Mouse (Mus musculus) forebrain, embryonic 10.5 days (tissue): ENCODE measurements at regions not wholly inside any gene's neighbourhood (a gene's known extent, or its start where the extent isn't known, plus 50 kb on each side); places are given as distances from the start of the nearest gene placed in this dataset.
A peak's percentile ranks its signal among the peaks of the same experiment; 100 is the strongest.

Experiments used
- DNase-seq: peaks from one replicate; pipeline ENCODE4 v3.0.0-alpha.2; 2017; ENCODE audit warnings: low spot score; ENCODE audit errors: extremely low spot score
- H3K27ac ChIP-seq: fragments of 300-500 bp; sonication (generic); 2 replicates; pipeline ENCODE4 v1.5.1; 2016; ENCODE audit warnings: mild to moderate bottlenecking
- H3K27me3 ChIP-seq: fragments of 300-500 bp; sonication (generic); 2 replicates; pipeline ENCODE4 v1.6.1; 2016; ENCODE audit warnings: mild to moderate bottlenecking; ENCODE audit not compliant: poor library complexity, severe bottlenecking
- H3K36me3 ChIP-seq: fragments of 300-500 bp; sonication (generic); replicated peaks from 2 replicates; pipeline ENCODE4 v1.6.1; 2016; ENCODE audit warnings: mild to moderate bottlenecking, moderate library complexity
- H3K4me1 ChIP-seq: fragments of 300-500 bp; sonication (generic); 2 replicates; pipeline ENCODE4 v1.6.1; 2016
- H3K4me3 ChIP-seq: fragments of 300-500 bp; sonication (generic); 2 replicates; pipeline ENCODE4 v1.5.1; 2016; ENCODE audit warnings: mild to moderate bottlenecking, moderate library complexity
- H3K9me3 ChIP-seq: fragments of 300-500 bp; sonication (generic); 2 replicates; pipeline ENCODE4 v1.6.1; 2016; ENCODE audit warnings: mild to moderate bottlenecking, moderate library complexity
- WGBS: fragments of 180-500 bp; shearing (Covaris S2); methylation state at CpG from one replicate; pipeline ENCODE4 v1.1.7; 2016; 5-methylcytosine and 5-hydroxymethylcytosine counted together

DNA sequence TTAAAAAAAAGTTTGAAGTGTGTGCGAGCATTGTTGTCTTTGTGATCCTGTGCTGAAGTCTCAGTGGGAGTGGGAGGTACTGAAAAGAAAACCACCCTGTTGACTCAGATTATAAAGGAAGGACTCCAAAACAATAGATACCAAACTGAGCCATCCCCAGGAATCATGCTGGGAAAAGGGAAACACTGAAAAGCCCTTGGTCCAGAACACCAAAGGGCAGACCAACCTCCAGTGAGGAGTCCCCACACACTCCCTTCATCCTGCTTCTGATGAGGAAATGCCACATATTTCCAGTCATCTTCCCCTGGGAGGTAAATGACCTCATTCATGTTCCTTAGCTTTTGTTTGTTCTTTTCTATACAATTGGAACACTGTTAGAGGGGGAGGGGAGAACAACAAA, 502.9 kb downstream of the Epm2a start:
- Histone ChIP-seq H3K4me1 (peaks cover 5% of the 10 kb centered on the region), H3K36me3 (no peaks in the 10 kb centered on the region), H3K27me3 (no peaks in the 10 kb centered on the region), H3K9me3 (no peaks in the 10 kb centered on the region), H3K4me3 (no peak overlapping the region), H3K27ac (no peak overlapping the region)
- no peak for DNase-seq
- WGBS: 50% methylated on average over 1 of the region's 1 CpGs

DNA sequence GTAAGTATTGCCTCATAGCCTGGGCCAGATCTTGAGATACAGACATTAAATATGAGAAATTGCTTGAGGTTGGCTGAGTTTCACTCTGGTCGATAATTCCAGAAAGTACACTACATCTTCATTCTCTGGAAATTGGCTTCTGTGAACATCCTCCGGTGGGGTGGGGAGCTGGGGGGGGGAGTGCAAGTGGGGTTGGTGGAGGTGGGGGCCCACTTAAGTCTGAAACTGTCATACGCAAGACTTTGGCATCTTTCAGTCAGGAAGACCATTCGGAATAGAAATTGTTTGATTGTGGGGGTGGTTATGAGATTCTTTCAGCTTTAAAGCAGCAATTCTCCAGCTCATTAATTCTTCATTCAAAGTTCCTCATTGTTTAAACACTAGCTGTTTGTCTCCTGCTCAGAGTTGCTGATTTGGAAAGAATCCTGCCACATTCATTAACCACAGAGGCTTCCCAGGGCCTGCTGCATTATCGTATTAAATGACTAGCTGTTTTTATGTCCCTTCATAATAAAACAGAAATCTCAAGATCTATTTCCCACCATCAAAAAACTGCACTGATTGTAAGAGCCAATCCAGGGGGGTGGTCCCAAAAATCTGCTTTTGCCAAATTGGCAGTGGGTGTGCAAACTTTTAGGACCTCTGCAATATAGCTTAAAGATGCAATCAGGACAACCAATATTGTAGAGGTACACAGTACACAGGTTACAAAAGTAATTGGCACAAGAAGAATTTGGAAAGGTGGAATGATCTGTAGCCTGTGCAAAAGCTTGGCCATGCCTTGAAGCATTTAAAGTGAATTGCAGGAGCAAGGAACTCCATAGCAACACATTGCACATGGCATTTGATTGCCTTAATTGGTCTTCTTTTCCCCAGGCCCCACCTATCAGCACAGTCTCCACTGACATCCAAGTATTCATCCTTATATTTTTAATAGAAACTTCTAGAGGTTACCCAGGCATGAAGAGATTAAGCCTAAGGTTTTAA, 532.2 kb downstream of the Epm2a start:
- Histone ChIP-seq H3K4me1 (peaks cover 26% of the 10 kb centered on the region), H3K36me3 (no peaks in the 10 kb centered on the region), H3K9me3 (no peaks in the 10 kb centered on the region), H3K27ac (peak overlapping the region; percentile 67; the same call in 1 of the 2 replicates), H3K27me3 (no peaks in the 10 kb centered on the region), H3K4me3 (no peak overlapping the region)
- no peak for DNase-seq
- WGBS: 40% methylated on average over 5 of the region's 5 CpGs

DNA sequence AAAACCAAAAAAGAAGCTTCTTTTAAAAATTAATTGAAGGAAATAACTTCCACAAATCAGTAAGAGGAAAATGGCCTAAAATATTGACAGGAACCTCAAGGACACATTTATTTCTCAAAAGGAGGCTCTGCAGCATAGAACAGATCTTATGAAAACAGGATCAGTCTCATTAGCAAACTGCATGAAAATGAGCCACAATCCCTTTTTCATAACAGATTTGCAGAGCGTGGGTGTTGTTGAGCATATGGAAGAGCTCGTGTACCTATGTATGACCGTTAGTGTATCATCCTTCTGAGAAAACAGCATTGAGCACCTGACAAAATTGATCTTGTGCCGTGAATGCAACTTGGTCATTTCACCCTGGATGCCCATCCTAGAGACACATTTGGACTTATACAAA, 543.0 kb downstream of the Epm2a start:
- no peaks in the 10 kb centered on the region for H3K27me3 ChIP-seq
- H3K9me3 ChIP-seq: no peaks in the 10 kb centered on the region
- no peak overlapping the region for H3K4me3 ChIP-seq
- 96% methylated on average over 4 of the region's 4 CpGs for WGBS
- no peaks in the 10 kb centered on the region for H3K4me1 ChIP-seq
- H3K27ac ChIP-seq: no peak overlapping the region
- no peak for DNase-seq
- H3K36me3 ChIP-seq: no peaks in the 10 kb centered on the region

DNA sequence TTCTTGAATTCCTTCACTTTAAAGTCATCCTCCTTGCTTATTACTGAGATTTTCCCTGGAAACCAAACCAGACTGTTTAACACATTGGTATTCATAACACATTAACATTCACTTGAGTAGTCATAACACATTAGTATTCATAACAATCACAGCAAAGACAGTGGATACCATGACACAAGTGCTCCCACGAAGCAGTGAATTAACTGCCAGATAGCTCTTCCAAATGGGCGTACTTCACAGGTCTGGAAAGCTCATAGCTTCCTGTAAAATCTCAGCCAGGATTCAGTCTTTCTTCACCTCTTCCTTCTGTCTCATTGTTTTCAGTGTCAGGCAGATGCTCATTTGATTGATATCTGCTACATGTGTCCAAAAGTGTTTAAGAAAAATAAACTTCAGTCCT, 545.7 kb downstream of the Epm2a start:
- DNase-seq: no peak
- Histone ChIP-seq H3K36me3 (no peaks in the 10 kb centered on the region), H3K9me3 (no peaks in the 10 kb centered on the region), H3K27ac (no peak overlapping the region), H3K4me3 (no peak overlapping the region), H3K27me3 (no peaks in the 10 kb centered on the region), H3K4me1 (no peaks in the 10 kb centered on the region)
- 86% methylated on average over 2 of the region's 2 CpGs for WGBS

DNA sequence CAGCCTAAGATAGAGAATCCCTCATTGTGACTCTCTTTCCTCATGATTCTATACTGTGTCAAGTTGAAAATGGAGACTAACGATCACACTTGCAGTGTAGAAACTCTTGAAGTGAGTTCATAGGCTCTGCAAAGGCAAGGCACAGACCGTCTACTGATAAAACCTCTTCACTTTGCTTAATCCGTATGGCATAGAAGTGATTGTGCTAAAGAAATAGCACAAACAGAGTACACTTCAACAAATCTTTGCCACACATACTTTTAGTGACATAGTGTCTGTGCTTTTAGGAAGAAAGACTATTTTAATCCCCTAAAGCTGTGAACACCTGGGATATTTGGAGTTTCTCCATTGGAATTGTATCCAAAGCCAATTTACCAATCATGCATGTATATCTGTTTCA, 578.9 kb downstream of the Epm2a start:
- no peak overlapping the region for H3K27ac ChIP-seq
- no peak for DNase-seq
- WGBS: 91% methylated on average over 3 of the region's 3 CpGs

DNA sequence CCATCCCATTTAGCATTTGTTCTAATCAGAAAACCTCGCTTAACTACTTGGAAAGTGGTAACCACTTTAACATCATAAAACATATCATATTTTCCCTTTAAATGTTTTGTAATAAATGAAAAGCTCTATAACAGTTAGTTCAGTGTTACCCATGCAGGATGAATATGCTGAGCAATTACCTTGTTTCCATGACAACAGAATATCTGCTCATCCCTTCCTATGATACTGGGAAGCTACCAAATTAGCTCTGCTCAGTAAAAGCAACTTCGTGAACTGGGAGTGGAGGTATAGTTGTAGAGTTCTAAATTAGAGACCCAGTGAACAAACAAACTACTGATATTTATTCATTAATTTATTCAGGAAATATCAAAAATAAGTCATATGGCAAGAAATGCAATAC, 595.0 kb downstream of the Epm2a start:
- H3K36me3 ChIP-seq: no peaks in the 10 kb centered on the region
- WGBS: 89% methylated on average over 2 of the region's 2 CpGs

More for the DNA sequence above, 578.9 kb downstream of the Epm2a start:
- Histone ChIP-seq H3K27me3 (no peaks in the 10 kb centered on the region), H3K4me3 (no peak overlapping the region), H3K4me1 (no peaks in the 10 kb centered on the region), H3K36me3 (no peaks in the 10 kb centered on the region), H3K9me3 (no peaks in the 10 kb centered on the region)

DNA sequence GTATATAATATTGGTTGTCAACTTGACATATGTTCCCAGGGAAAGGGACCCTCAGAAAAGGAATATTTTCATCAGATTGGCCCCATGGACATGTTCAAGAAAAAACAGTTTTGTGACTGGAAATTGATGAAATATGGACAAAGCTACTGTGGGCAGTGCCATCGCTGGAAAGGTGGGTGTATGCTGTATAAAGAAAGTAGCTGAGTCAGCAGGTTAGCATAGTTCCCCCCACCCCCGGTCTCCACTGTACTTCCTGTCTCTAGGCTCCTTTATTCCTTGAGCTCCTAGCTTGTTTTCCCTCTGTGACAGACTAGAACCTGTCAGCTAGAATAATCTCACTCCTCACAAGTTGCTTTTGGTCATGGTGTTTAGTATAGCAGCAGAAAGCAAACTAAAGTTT, 599.6 kb downstream of the Epm2a start:
- Histone ChIP-seq H3K9me3 (no peaks in the 10 kb centered on the region), H3K27ac (no peak overlapping the region), H3K4me3 (no peak overlapping the region), H3K36me3 (no peaks in the 10 kb centered on the region), H3K4me1 (no peaks in the 10 kb centered on the region), H3K27me3 (no peaks in the 10 kb centered on the region)
- no peak for DNase-seq
- 86% methylated on average over 2 of the region's 2 CpGs for WGBS

More for the DNA sequence above, 595.0 kb downstream of the Epm2a start:
- Histone ChIP-seq H3K4me3 (no peak overlapping the region), H3K4me1 (no peaks in the 10 kb centered on the region), H3K27ac (no peak overlapping the region), H3K27me3 (no peaks in the 10 kb centered on the region), H3K9me3 (no peaks in the 10 kb centered on the region)
- DNase-seq: no peak

DNA sequence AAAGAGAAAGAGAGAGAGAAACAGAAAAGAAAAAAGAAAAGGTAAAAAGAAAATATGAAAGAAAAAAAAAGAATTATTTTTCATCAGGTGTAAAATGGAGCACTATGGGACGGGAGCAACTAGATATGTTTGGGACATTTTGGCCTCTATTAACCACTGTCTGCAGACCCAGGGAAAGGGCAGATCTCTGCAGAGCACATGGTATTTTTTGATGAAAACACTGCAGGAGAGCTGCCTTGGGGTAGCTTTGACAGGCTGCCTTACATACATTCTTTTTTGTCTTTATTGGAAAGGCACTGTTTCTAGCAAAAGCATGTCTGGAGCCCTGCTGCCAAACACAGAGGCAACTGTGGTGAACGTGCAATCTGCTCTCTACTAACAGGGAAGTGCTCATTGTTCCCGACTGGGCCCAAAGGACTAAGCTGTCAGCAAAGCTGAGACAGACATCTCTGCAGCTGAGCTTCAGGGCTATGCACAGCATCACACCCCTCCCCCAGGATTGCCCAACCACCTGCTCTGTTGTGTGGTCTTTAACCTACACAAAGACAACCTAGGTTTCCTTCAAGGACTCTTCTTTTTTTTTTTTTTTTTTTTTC, 617.2 kb downstream of the Epm2a start:
- no peak overlapping the region for H3K27ac ChIP-seq
- H3K36me3 ChIP-seq: no peaks in the 10 kb centered on the region
- H3K27me3 ChIP-seq: no peaks in the 10 kb centered on the region
- H3K4me1 ChIP-seq: peaks cover 4% of the 10 kb centered on the region; the same call in 1 of the 2 replicates
- 36% methylated on average over 3 of the region's 3 CpGs for WGBS
- peaks cover 6% of the 10 kb centered on the region; the same call in 1 of the 2 replicates for H3K9me3 ChIP-seq
- no peak overlapping the region for H3K4me3 ChIP-seq
- DNase-seq: peak; percentile 18

DNA sequence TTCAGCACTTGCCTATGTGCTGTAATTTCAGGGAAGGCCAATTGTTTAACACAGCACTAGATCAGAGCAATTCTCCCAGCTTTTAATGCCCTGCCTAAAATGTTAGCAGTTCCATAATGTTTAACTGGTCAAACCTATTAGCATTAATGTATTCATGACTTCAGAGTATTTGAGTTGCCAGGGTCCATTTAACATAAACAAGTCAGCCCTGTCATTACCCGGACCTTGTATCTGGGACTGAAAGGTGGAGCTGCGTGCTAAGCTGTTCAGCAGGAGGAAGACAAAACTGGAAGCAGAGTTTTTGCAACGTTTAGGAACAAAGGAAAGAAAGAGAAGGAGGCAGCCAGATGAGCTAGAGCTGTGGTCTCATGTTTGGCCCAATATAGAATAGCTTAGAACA, 661.8 kb downstream of the Epm2a start:
- Histone ChIP-seq H3K36me3 (no peaks in the 10 kb centered on the region), H3K9me3 (no peaks in the 10 kb centered on the region), H3K4me1 (no peaks in the 10 kb centered on the region), H3K27me3 (no peaks in the 10 kb centered on the region), H3K27ac (no peak overlapping the region), H3K4me3 (no peak overlapping the region)
- DNase-seq: no peak
- WGBS: 60% methylated on average over 3 of the region's 3 CpGs

DNA sequence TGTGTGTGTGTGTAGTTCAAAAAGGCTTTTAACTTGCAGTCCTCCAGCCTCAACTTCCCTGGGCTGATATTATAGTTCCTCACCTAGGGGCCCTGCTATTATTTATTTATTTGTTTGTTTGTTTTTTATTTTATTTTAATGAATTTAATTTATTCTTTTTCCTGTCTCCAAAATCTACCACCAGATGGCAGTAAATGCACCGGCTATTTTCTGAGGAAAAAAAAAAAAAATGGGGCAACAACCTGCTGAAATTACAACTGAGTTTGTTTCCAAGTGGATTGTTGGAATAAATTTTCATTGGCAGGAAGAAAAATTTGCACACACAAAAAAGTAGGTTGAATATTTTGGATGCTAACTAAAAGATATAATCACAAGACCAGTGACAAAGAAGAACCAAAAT, 662.7 kb downstream of the Epm2a start:
- DNase-seq: no peak
- Histone ChIP-seq H3K27ac (no peak overlapping the region), H3K4me1 (no peaks in the 10 kb centered on the region), H3K4me3 (no peak overlapping the region), H3K9me3 (no peaks in the 10 kb centered on the region), H3K36me3 (no peaks in the 10 kb centered on the region), H3K27me3 (no peaks in the 10 kb centered on the region)
- 39% methylated on average over 1 of the region's 1 CpGs for WGBS

DNA sequence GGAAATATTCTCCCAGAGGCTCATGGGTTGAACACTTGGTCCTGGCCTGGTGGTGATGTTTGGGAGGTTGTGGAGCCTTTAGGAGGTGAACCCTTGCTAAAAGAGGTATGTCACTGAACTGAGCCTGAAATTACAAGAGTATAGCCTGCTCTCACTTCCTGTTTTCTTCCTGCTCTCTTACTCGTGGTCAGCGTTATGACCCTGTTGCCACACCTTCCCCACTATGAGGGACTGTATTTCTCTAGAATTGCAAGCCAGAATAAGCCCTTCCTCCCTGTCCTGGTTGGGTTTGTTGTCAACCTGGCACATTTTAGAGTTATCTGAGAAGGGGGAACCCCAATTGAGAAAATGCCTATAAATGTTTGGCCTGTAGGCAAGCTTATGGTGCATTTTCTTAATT, 674.1 kb downstream of the Epm2a start:
- Histone ChIP-seq H3K4me1 (peaks cover 8% of the 10 kb centered on the region; the same call in 1 of the 2 replicates), H3K9me3 (no peaks in the 10 kb centered on the region), H3K27me3 (no peaks in the 10 kb centered on the region), H3K27ac (no peak overlapping the region), H3K36me3 (no peaks in the 10 kb centered on the region), H3K4me3 (no peak overlapping the region)
- 76% methylated on average over 2 of the region's 2 CpGs for WGBS
- no peak for DNase-seq

DNA sequence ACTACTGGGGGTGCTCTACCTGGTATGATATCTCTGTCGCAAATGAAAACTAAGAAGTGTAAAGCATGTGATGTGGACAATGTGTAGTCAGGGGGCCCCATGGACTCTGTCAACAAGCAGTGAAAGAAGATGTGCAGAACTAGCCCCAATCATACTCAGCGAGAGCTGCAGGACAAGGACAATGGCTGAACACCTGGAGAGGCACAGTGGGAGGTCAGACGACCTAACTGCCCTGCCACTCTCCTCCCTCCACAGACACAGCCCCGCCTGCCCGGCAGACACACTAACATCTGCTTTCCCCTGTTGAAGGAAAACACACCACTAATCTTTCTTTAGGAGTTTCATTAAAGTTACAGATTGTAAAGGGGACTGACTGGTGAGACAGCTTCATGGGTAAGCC, 675.1 kb downstream of the Epm2a start:
- no peak overlapping the region for H3K4me3 ChIP-seq
- WGBS: 22% methylated on average over 5 of the region's 5 CpGs
- no peak for DNase-seq
- H3K36me3 ChIP-seq: no peaks in the 10 kb centered on the region
- H3K27ac ChIP-seq: no peak overlapping the region
- H3K27me3 ChIP-seq: no peaks in the 10 kb centered on the region
- H3K4me1 ChIP-seq: peaks cover 8% of the 10 kb centered on the region; the same call in 1 of the 2 replicates
- no peaks in the 10 kb centered on the region for H3K9me3 ChIP-seq

DNA sequence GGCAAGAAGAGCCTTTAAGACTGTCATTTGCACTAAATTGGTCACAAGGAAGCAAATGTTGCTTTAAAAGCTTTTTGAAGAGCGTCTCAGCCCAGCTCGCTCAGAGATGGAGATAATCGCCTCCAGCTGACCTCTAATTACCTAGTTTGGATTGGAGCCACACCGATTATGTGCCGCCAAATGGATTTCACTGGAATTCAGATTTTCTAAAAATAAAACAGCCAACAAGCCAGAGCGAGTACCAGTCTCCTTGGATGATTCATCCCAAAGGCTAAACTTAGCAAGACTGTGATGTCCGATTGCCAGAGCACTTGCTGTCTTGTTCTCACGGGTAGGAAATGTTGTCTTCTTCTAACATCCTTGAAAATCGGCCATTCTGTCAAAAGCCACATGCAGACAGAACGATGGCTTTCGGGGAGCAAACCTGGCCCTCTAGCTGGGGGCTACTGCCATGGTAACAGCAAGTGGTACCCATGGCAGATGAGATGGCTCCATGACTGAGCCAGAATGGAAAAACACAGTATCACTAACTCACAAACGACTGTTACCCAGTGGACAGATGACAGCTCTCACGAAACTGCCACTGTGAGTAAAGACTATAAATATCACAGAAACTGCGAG, 676.1 kb downstream of the Epm2a start:
- 67% methylated on average over 14 of the region's 14 CpGs for WGBS
- no peaks in the 10 kb centered on the region for H3K9me3 ChIP-seq
- no peak for DNase-seq

More for the DNA sequence above, 676.1 kb downstream of the Epm2a start:
- Histone ChIP-seq H3K4me3 (no peak overlapping the region), H3K4me1 (peaks cover 8% of the 10 kb centered on the region; the same call in 1 of the 2 replicates), H3K36me3 (no peaks in the 10 kb centered on the region), H3K27ac (no peak overlapping the region), H3K27me3 (no peaks in the 10 kb centered on the region)
